Mouse (Mus musculus) kidney, postnatal 0 days (tissue): ENCODE data around the gene Fam162b. TPM values are rescaled to one million over a fixed set of nuclear protein-coding genes. Genes with fewer than 3 reads are reported as not detected.

ENCODE experiments used
- ATAC-seq: fragments of 200-750 bp; cut with Nextera tagmentation; replicated peaks from 2 replicates; pipeline ENCODE4 v1.8.0; 2017; ENCODE audit warnings: low read depth, moderate number of reproducible peaks, moderate TSS enrichment, moderate library complexity; ENCODE audit not compliant: low FRiP score
- DNase-seq: peaks from one replicate; pipeline ENCODE4 v3.0.0-alpha.2; 2016; ENCODE audit warnings: low spot score
- H3K27ac ChIP-seq: fragments of 300-500 bp; sonication (generic); 2 replicates; pipeline ENCODE4 v1.5.1; 2014; ENCODE audit warnings: mild to moderate bottlenecking
- H3K27me3 ChIP-seq: fragments of 300-500 bp; sonication (generic); 2 replicates; pipeline ENCODE4 v1.6.1; 2014; ENCODE audit warnings: low read length, mixed read lengths; ENCODE audit not compliant: insufficient read depth
- H3K36me3 ChIP-seq: fragments of 300-500 bp; sonication (generic); 2 replicates; pipeline ENCODE4 v1.6.1; 2014; ENCODE audit warnings: low read length, mixed read lengths; ENCODE audit not compliant: insufficient read depth
- H3K4me1 ChIP-seq: fragments of 300-500 bp; sonication (generic); replicated peaks from 2 replicates; pipeline ENCODE4 v1.6.1; 2014; ENCODE audit warnings: antibody characterized with exemption, low read length, mixed read lengths; ENCODE audit not compliant: insufficient read depth
- H3K4me2 ChIP-seq: fragments of 300-500 bp; sonication (generic); 2 replicates; pipeline ENCODE4 v1.6.1; 2014; ENCODE audit warnings: mild to moderate bottlenecking, low read length, moderate library complexity, mixed read lengths
- H3K4me3 ChIP-seq: fragments of 300-500 bp; sonication (generic); replicated peaks from 2 replicates; pipeline ENCODE4 v1.5.1; 2014; ENCODE audit warnings: low read depth, low read length
- H3K9ac ChIP-seq: fragments of 300-500 bp; sonication (generic); 2 replicates; pipeline ENCODE4 v1.6.1; 2014; ENCODE audit warnings: low read depth, low read length
- H3K9me3 ChIP-seq: fragments of 300-500 bp; sonication (generic); replicated peaks from 2 replicates; pipeline ENCODE4 v1.6.1; 2016; ENCODE audit warnings: low read length, inconsistent platforms, mixed read lengths
- CTCF ChIP-seq: IDR thresholded peaks from 2 replicates; pipeline ENCODE4 v1.5.1; 2016; ENCODE audit warnings: antibody characterized with exemption, low read depth, mild to moderate bottlenecking, moderate library complexity
- WGBS: fragments of 180-500 bp; shearing (Covaris S2); extraction: QIAGEN DNeasy Blood & Tissue Kit; methylation state at CpG from one replicate; pipeline ENCODE4 v1.1.7; 2014; 5-methylcytosine and 5-hydroxymethylcytosine counted together
- polyA plus RNA-seq: library from polyadenylated mRNA; unstranded; fragments of >200 nt; fragmentation: Nextera tagmentation; extraction: Ambion mirVana; gene quantifications from 2 replicates; pipeline ENCODE4 v1.2.1, GENCODE M21; 2015

Fam162b gene
- polyA plus RNA-seq, 1 experiment from 2014 or later, result 1.6 TPM

DNA sequence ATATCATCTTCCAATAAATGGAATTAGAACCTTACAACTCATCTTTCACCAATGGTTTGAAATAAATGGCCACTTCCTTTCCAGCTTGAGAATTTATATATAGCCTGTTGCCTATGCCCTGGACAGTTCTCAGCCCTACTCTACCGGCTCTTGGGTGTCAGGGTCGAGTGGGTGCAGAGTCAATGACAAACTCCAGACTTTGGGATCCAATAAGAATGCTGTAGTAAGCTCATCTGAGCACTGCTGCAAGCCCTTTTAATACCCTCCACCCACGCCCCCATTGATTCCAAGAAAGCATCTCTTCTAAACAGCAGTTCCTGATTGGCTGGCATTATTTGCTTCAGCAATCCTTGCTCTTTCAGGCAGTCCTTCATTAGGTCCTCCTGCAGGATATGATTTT is 23.1 kb upstream of the Fam162b start:
- no peaks in the 10 kb centered on the region for H3K27me3 ChIP-seq
- no peaks in the 10 kb centered on the region for H3K4me1 ChIP-seq
- no peaks in the 10 kb centered on the region for H3K9me3 ChIP-seq
- no peak for ATAC-seq
- no peak overlapping the region for H3K4me2 ChIP-seq
- no peak overlapping the region for H3K9ac ChIP-seq
- H3K36me3 ChIP-seq, result no peaks in the 10 kb centered on the region
- H3K4me3 ChIP-seq, result no peak overlapping the region
- no peak for TF ChIP-seq CTCF
- no peak for DNase-seq
- no peak overlapping the region for H3K27ac ChIP-seq
- 51% methylated on average over 3 of the region's 3 CpGs for WGBS

DNA sequence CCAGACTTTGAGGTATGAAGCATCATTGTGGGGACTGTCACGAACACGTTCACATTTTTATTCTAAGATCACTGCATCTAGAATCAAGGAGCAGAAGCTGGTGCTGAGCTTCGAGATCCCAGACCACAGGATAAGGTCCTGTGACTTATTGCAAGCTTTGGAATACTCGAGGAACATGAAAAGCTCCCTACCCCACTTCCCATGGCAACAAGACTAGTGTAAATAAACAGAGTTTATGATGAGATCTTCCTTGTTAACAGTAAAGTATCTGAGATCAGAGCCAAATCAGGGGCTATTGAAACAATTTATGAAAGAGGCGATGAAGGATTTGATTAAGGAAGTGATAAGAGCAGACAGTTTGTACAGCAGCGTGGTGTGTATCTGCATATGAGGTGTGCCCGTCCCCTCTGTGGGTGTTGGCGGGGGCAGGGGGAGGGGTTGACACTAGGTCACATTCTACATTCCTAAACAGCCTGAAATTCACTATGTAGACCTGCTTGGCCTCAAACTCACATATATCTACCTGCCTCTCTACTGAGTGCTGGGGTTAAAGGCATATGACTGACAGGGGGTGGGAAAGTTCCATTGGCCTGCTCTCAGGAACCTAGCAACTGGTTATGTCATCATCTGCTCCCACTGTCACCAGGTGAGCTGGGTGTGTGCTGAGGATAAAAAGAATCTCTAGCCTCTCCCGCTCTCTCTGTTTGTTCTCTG is 21.8 kb upstream of the Fam162b start:
- H3K9ac ChIP-seq, result no peak overlapping the region
- H3K9me3 ChIP-seq, result no peaks in the 10 kb centered on the region
- TF ChIP-seq CTCF, result no peak
- WGBS, result 59% methylated on average over 9 of the region's 9 CpGs
- no peaks in the 10 kb centered on the region for H3K36me3 ChIP-seq
- H3K27me3 ChIP-seq, result no peaks in the 10 kb centered on the region
- H3K27ac ChIP-seq, result no peak overlapping the region
- H3K4me1 ChIP-seq, result no peaks in the 10 kb centered on the region
- H3K4me3 ChIP-seq, result no peak overlapping the region
- DNase-seq (no peak), ATAC-seq (no peak)
- H3K4me2 ChIP-seq, result no peak overlapping the region

DNA sequence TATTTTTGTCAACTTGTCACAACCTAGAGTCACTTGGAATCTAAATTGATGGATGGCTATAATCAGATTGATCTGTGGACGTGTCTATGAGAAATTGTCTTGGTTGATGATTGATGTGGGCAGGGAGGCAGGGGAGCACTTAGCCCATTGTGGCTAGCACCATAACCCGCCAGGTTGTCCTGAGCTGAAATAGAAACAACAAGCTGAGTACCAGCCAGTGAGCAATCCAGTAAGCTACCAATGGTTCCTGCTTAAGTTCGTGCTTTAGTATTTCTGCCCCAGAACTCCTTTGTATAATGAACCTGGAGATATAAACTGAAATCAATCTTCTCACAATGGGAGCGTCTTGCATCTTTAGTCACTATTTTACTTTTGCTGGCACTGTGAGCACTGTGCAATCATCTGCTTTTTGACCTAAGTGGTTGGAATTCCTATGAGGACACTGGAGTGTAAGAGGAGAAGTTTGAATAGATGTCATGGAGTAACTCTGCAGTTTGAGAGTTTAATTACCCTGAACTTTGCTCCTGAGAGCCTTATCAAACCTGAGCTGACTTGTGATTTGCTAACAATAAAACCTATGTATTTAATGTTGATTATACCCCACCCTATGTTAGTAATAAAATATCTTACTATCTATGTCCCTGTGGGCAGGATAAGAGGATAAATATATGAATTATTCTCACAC is 19.6 kb upstream of the Fam162b start:
- Histone ChIP-seq H3K36me3 (no peaks in the 10 kb centered on the region), H3K4me2 (no peak overlapping the region), H3K4me3 (no peak overlapping the region), H3K9me3 (no peaks in the 10 kb centered on the region), H3K9ac (no peak overlapping the region), H3K27me3 (no peaks in the 10 kb centered on the region), H3K27ac (no peak overlapping the region), H3K4me1 (no peaks in the 10 kb centered on the region)
- no peak for TF ChIP-seq CTCF
- ATAC-seq, result no peak
- no peak for DNase-seq
- WGBS, result 53% methylated on average over 4 of the region's 4 CpGs

DNA sequence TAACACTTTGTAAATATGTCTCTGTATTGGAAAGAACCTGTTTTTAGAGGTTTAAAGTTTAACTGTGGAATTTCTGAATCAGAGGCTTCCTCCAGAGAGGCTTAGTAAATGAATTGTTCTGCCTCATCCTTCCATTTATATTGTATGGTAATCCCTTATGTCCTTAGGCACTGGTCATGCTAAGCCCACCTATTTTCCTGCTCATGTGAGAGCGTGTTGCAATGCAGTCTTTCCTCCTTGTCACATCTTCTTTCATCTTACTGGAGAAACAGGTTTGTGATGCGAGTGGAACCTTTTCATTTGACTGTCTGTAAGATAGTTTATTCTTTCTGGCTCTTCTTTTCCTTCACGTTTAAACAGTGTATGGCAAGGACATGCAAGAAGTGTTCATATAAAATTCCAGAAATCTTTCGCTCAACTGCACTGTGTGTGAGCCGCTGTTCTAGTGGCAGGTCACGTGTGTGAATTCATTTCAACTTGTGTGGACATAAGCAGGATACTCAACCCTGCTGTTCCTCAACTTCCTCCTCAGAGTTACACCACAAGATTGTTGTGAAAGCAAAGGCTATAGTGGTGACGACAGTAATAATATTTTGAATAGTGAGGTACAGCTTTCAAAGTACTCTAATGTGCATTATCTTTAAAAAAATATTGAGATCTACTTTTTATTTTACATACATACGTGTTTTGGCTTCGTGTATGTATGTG is 6.8 kb upstream of the Fam162b start:
- no peak overlapping the region for H3K9ac ChIP-seq
- no peaks in the 10 kb centered on the region for H3K9me3 ChIP-seq
- no peaks in the 10 kb centered on the region for H3K4me1 ChIP-seq
- no peak overlapping the region for H3K4me2 ChIP-seq
- WGBS, result 81% methylated on average over 9 of the region's 9 CpGs
- no peak for DNase-seq
- no peaks in the 10 kb centered on the region for H3K36me3 ChIP-seq
- H3K4me3 ChIP-seq, result no peak overlapping the region
- ATAC-seq, result no peak
- no peaks in the 10 kb centered on the region for H3K27me3 ChIP-seq
- H3K27ac ChIP-seq, result no peak overlapping the region
- TF ChIP-seq CTCF, result no peak

DNA sequence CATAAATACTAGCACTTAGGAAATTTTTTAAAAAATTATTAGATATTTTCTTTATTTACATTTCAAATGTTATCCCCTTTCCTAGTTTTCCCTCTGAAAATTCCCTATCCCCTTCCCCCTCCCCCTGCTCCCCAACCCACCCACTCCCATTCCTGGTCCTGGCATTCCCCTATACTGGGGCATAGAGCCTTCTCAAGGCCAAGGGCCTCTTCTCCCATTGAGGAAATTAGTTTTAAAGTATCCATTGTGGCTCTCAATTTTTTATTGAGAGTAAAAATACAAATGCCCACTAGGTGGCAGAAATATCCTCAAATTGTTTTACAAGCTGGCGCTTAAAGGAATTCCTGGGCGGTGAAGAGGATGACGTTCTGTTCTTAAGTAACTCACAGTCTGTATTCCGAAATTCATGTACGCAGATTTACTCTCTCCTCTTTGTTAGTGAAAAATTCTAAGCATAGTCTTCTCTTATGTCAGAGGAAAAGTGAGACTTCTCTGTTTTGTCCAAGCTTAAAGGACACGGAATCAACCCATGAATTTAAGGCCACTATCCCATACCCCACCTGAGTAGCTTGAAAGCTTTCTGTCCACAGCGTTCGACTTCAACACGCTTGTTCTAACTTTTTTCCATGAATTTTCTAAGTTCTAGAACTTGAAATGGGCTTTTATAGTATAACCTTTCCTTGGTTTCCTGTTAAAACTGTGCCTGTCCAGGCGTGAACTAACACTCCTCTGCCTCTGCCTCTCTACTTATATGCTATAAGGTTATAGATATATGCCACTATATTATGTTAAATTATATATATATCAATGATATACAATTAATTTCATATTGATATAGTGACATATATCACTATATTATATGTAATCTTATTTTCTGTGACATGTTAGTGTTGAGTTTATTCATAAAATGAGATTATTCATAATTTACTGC is 4.9 kb upstream of the Fam162b start:
- 39% methylated on average over 10 of the region's 10 CpGs for WGBS
- no peaks in the 10 kb centered on the region for H3K27me3 ChIP-seq
- TF ChIP-seq CTCF, result peak; percentile 69
- ATAC-seq, result 0 out of 2 replicates have a peak, but pooled peaks have one; percentile 29
- H3K4me1 ChIP-seq, result no peaks in the 10 kb centered on the region
- no peak overlapping the region for H3K4me3 ChIP-seq
- no peaks in the 10 kb centered on the region for H3K36me3 ChIP-seq
- H3K27ac ChIP-seq, result no peak overlapping the region
- peak; percentile 79 for DNase-seq
- H3K4me2 ChIP-seq, result peak overlapping the region; percentile 10; the same call in 1 of the 2 replicates
- no peaks in the 10 kb centered on the region for H3K9me3 ChIP-seq
- no peak overlapping the region for H3K9ac ChIP-seq
